Mouse (Mus musculus) CD4-positive naive resting alpha-beta T cell, adult 57 days (primary cell): Measurements from ENCODE around the gene Mif4gd. TPM values are rescaled to one million over a fixed set of nuclear protein-coding genes. Genes with fewer than 3 reads are reported as not detected.

Experiments used
- total RNA-seq: library from RNA; stranded (reverse); gene quantifications from one replicate; pipeline ENCODE4 v1.2.4, GENCODE M21; 2023

Mif4gd gene
- 79.5 TPM for total RNA-seq

GRCm38 (mm10) chr11:115612410-115613137 lies at the start of gene Mif4gd:
TSS of gene Mif4gd (minus strand) at chr11:115612969.

GRCm38 (mm10) chr11:115627705-115628464 lies 15.1 kb upstream of the Mif4gd start, which contains the start of gene Slc25a19:
TSS of gene Slc25a19 (minus strand) at chr11:115628295.

GRCm38 (mm10) chr11:115603476-115604303 lies 9.1 kb downstream of the Mif4gd start, which contains the start of the genes Mrps7 and Gga3:
TSS of gene Mrps7 (plus strand) at chr11:115603925.
TSS of gene Gga3 (minus strand) at chr11:115604051.

GRCm38 (mm10) chr11:115564064-115564809 lies 48.5 kb downstream of the Mif4gd start, which contains the start of gene Nup85:
TSS of gene Nup85 (plus strand) at chr11:115564434.

Other genes with a start within 250 kb of the Mif4gd start
- gene Hid1, start 245.2 kb downstream of the Mif4gd start, total RNA-seq: 33.8 TPM
- gene Cdr2l, start 231.1 kb downstream of the Mif4gd start, total RNA-seq: 1.2 TPM
- 120 TPM for gene Mrpl58, start 209.2 kb downstream of the Mif4gd start, total RNA-seq
- gene Atp5h, start 193.0 kb downstream of the Mif4gd start, total RNA-seq: 235 TPM
- gene Kctd2, start 192.8 kb downstream of the Mif4gd start, total RNA-seq: 51.3 TPM
- 0.30 TPM for gene Trim80, start 172.4 kb downstream of the Mif4gd start, total RNA-seq
- 20.0 TPM for gene Slc16a5, start 150.5 kb downstream of the Mif4gd start, total RNA-seq
- 29.3 TPM for gene Armc7, start 137.3 kb downstream of the Mif4gd start, total RNA-seq
- 114 TPM for gene Nt5c, start 121.1 kb downstream of the Mif4gd start, total RNA-seq
- gene Jpt1, start 98.6 kb downstream of the Mif4gd start, total RNA-seq: 166 TPM
- 212 TPM for gene Sumo2, start 76.7 kb downstream of the Mif4gd start, total RNA-seq
- 61.5 TPM for gene Nup85, start 48.5 kb downstream of the Mif4gd start, total RNA-seq
- 23.9 TPM for gene Mrps7, start 9.0 kb downstream of the Mif4gd start, total RNA-seq
- gene Gga3, start 8.9 kb downstream of the Mif4gd start, total RNA-seq: 117 TPM
- 49.7 TPM for gene Slc25a19, start 15.3 kb upstream of the Mif4gd start, total RNA-seq
- gene Grb2, start 95.6 kb upstream of the Mif4gd start, total RNA-seq: 156 TPM
- 71.8 TPM for gene Tmem94, start 152.5 kb upstream of the Mif4gd start, total RNA-seq
- gene Caskin2, start 200.7 kb upstream of the Mif4gd start, total RNA-seq: 2.3 TPM
- 18.7 TPM for gene Tsen54, start 201.8 kb upstream of the Mif4gd start, total RNA-seq
- gene Llgl2, start 211.1 kb upstream of the Mif4gd start, total RNA-seq: 25.2 TPM
- not detected for gene Myo15b, start 245.4 kb upstream of the Mif4gd start, total RNA-seq